Mouse (Mus musculus): ENCODE results near the gene Cobl. TPM values are rescaled to one million over a fixed set of nuclear protein-coding genes. Genes with fewer than 3 reads are reported as not detected.

Gene Cobl
- total RNA-seq, 2 experiments from 2014 or later: 9.1 to 16.1 TPM

- no peak for DNase-seq
Observed at GRCm38 (mm10) chr11:12444215-12444614, 20.5 kb downstream of the Cobl start.

- no peak for DNase-seq
Observed at GRCm38 (mm10) chr11:12443614-12444013, 21.1 kb downstream of the Cobl start.

- no peak for DNase-seq
Observed at GRCm38 (mm10) chr11:12443185-12443584, 21.6 kb downstream of the Cobl start.

- no peak for DNase-seq
Observed at GRCm38 (mm10) chr11:12442283-12442682, 22.5 kb downstream of the Cobl start.

DNA sequence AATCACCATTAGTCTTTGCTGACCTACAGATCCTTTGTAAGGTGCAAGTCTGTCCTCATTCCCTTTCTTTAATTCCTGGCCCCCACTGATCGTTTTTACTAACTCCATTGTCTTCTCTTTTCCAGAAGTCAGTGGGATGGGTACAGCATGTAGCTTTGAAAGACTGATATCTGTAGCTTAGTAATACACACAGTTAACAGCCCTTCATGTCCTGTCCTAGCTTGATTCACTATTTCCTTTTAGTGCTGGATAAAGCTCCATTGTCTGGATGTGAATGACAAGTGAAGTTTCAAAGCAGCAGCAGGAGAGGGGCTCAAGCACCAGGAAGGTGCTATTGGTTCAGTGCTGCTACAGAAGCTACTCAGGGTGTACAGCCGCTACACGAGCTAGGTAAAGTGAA, 28.9 kb downstream of the Cobl start:
- no peak for DNase-seq

GRCm38 (mm10) chr11:12435018-12435417, 29.7 kb downstream of the Cobl start:
- DNase-seq: no peak

DNA sequence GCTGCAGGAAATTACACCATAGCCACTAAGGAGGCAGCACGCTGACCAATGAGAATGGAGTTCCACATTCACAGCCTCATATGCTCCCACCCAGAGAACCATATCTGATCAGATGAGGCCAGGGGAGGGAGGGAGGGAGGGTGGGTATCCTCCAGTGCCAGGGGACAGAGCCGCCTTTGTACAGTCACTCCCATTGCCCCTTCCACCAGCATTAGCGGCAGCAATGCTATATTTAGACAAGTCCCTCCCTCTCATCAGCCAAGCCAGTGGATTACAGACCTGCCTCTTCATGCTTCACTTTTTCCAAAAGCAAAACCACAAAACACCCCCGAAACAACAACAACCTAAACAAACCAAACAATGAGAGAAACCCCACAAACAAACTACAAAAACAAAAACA, 30.2 kb downstream of the Cobl start:
- DNase-seq: no peak

DNA sequence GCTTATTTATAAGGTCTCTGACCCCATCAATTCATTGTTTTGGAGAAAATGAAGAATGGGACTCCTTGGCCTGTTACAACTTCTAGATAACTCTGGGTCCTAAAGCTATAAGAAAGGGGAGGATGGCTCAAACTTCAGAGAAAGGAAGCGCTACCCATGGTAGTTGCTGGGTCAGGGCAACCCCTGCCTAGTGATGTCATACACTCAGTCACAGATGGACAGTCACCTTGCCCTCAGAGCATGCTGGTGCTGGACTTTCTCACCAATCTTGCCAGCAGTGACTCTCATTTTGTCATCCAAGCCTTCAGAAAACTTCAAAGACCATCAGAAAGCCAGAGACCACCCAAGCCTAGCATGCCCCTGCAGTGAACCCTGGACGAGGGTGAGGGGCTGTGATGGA, 32.8 kb downstream of the Cobl start:
- no peak for DNase-seq

GRCm38 (mm10) chr11:12430231-12431041, 34.3 kb downstream of the Cobl start:
- DNase-seq: no peak

- peak; percentile 64 for DNase-seq
Observed at GRCm38 (mm10) chr11:12426746-12427145, 38.0 kb downstream of the Cobl start.

- no peak for DNase-seq
Observed at GRCm38 (mm10) chr11:12424205-12424604, 40.6 kb downstream of the Cobl start.

DNA sequence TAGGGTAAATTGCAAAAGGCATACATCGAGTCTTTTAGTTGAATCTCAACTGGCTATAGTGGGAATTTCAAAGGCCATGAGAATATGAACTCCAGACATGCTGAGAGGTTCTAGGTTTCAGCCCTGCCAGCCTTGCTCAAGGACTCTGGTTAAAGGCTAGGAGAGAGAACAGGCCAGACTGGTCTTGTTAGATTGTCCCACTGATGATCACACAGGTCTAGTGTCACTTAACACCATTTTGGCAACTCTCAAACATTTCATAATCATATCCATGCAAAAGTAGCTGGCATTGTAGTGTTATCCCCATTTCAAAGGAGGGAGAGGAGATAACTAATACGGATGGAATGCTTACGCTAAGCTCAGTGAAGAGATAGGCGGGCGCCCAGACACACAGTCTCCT, 43.6 kb downstream of the Cobl start:
- DNase-seq: no peak

DNA sequence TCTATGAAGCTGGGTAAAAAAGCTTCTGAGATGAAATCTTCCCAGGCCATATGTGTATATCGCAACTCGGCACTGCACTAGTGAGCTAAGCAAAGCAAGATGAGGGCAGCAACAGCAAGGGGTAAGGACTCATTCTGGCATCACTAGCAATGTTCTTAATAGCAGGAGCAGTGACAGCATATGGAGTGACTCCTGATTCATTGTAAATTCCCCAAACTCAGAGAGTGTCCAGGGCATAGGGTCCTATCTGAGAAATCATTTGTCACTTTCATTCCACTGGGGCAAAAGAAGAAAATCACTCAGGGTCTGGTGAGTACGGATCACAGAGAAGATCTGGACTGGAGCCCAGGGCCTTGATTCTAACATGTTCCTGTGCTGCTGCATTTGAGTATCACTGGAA, 44.6 kb downstream of the Cobl start:
- DNase-seq: no peak

DNA sequence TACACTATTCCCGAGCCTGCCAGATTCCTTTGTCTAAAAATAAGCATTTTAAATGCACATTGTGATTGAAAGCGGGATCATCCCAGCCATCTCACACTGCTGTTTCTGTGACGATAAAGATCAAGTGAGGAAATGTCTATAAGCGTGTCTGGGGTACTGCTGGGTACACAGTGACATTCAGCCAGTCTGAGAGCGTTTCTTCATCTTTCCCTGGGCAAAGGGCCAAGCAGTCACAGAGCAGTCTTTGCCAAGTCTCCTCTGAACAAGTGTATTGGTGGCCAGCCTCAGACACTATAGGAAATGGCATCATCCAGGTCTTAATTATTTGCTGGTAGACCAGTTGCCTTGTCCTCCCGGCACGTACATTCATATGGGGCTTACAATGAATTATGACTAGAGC, 47.9 kb downstream of the Cobl start:
- peak; percentile 68 for DNase-seq

- no peak for DNase-seq
Observed at GRCm38 (mm10) chr11:12415329-12415728, 49.4 kb downstream of the Cobl start.

DNA sequence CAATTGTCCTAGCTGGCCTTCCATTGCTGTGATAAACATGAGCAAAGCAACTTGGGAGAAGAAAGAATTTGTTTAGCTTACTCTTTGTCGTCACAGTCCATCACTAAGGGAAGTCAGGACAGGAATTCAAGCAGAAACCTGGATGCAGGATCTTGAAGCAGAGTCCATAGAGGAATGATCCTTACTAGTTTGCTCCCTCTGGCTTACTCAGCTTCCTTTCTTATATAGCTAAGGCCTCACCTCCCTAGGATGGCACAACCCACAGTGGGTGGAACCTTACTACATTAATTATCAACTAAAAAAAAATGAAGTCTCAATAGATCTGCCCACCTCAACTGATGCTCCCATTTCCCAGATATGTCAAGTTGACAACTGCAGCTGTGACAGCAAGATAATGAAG, 52.8 kb downstream of the Cobl start:
- no peak for DNase-seq

DNA sequence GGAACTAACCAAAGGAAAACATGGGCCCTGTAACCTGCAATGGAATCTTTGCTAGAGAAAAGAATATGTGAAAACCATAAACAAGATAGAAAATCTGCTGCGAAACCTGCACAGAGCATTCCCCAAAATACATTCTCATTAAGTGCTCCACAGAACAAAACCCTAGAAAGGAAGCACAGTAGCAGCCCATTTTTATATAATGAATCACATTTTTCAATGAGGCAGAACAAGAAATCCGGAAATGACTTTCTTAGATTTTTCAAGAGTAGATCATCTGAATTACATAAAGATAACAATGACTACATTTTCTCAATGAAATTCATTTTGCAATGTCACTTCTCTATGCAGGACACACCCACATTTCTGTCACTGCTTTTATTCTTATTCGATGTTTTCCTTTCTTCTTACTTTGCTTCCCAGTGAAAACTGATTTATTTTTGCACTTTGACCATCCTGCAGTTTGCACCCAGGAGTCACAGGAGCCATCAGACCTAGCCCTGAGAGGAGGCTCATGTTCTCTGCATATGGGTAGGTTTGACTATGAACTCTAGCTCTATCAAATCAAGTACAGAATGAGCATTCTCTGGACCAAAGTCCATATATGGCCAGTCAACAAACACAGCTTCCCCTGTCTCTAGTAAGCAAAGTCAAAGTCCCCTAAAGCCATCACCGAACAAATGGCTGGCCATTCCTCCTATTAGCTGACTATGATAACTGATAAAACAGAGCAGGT, 53.5 kb downstream of the Cobl start:
- no peak for DNase-seq

DNA sequence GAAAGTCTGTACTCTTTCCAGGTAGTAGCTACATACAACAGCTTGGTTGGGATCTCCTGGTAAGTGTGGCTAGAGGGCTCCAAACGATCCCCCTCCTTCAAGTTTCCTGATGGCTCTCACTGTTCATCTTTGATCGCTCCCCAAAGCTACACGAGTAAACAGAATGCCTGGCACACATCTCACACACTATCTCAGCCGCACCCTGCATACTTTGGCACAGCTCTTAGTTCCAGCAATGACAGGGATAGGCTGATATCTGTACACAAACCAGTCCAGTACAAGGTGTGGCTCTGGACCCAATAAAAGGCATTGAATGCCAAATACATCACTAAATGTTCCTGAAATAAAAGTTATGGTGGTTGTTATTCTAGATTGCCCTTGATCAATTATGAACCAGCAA, 55.3 kb downstream of the Cobl start:
- DNase-seq: no peak

DNA sequence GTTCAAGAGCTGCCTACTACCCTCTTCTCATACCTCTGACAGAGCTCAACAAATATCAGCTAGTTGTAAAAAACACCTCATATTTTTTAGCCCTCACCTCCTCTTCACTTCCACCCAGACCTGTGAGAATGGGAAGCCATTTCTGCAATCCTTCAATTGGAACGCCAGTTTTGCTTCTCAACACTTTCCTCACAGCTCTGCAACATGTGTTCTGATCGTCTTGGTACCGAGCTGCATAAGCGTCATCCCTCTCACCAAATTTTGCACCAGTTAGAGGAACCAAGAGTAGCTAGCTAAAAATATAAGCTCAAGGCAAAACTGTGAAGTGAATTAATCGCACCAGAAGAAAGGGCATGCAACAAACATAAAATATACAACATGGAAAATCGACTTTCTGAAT, 56.9 kb downstream of the Cobl start:
- no peak for DNase-seq

DNA sequence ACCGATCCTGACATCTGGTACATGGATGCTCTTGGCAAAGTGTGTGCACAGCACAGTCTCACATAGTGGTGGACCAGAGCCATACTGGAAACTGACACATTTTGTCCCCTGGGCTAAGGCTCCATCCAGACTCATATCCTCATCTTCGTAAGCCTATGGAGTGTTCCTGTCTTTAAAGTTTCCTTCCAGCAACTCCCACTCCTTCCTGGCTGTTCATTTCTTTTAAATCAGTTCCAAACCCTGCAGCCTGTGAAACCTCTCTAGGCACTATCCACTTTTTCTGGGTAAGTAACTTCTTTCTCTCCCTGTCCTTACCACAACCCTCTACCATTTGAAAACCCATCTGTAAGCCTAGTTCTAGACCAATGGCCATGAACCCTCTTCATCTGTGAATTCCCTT, 64.9 kb downstream of the Cobl start:
- DNase-seq: no peak

DNA sequence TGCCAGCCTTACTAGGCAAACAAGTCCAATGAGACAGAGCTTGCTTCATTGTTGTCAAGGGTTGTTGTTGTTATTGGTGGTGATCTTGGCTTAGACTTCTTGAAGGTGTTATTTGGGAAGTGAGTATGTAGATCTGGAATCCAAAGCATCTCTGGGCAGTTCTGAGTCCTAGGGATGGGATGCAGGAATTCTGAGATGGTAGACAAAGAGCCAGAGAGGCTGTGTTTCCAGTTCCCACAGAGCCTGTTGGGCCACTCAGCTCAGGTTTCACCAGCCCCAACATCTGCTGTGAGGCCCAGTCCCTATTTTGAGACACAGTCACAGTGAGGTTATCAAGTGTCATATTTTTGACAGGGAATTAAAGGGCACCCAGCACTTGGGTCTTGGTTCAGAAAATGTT, 68.6 kb downstream of the Cobl start:
- DNase-seq: no peak

DNA sequence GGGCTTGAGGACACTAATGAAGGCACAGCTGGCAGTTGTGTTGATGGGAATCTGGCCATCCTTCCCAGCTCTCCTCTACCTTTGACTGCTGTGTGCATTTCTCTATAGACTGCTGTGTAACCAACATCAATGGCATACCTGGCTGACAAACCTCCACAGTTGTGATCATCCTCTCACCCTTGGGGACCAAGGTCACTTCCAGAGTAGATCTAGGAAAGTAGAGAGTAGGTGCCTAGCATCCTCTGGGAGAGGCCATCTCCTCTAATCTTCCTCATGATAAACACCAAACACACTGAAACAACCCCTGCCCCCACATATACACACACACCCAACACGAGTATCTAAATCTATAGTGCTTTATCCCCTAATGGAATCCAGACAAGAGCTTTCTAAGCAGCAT, 70.1 kb downstream of the Cobl start:
- no peak for DNase-seq

- no peak for DNase-seq
Observed at GRCm38 (mm10) chr11:12394151-12394550, 70.6 kb downstream of the Cobl start.

DNA sequence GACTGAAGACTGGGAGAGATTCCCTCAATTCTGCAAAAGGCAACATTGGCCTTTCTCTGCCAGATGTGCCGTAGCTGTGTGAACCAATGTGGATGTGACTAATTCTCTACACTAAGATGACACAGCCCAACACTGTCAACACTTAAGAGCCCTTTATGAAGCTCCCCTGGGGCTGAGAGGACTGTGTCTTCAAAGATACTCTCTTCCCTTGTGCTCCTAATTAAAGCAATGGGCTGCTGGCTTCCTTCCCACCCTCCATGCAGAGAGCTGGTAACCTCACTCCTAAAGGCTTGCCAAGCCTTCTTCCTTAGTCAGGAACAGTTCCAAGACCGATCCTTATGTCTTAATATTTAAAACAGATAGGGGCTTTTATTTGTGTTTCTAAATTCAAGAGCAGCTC, 79.9 kb downstream of the Cobl start:
- peak; percentile 27 for DNase-seq

Measured in adrenal gland, postnatal 10 days (tissue).